Mouse (Mus musculus) kidney, embryonic 14.5 days (tissue): Measurements from ENCODE around the gene Mospd3. TPM values are rescaled to one million over a fixed set of nuclear protein-coding genes. Genes with fewer than 3 reads are reported as not detected.
A peak's percentile ranks its signal among the peaks of the same experiment; 100 is the strongest.

Experiments
- ATAC-seq: fragments of 200-750 bp; cut with Nextera tagmentation; 2 replicates; pipeline ENCODE4 v1.8.0; 2017; ENCODE audit warnings: moderate number of reproducible peaks, mild to moderate bottlenecking, moderate TSS enrichment, moderate library complexity; ENCODE audit not compliant: low FRiP score, low TSS enrichment
- H3K27ac ChIP-seq: fragments of 300-500 bp; sonication (generic); 2 replicates; pipeline ENCODE4 v1.5.1; 2014; ENCODE audit warnings: low read depth, mild to moderate bottlenecking, low read length, moderate library complexity, mixed read lengths
- H3K27me3 ChIP-seq: fragments of 300-500 bp; sonication (generic); 2 replicates; pipeline ENCODE4 v1.6.1; 2014; ENCODE audit warnings: mild to moderate bottlenecking, low read length; ENCODE audit not compliant: control insufficient read depth, insufficient read depth
- H3K36me3 ChIP-seq: fragments of 300-500 bp; sonication (generic); 2 replicates; pipeline ENCODE4 v1.6.1; 2014; ENCODE audit warnings: low read length, mixed read lengths; ENCODE audit not compliant: control insufficient read depth, insufficient read depth
- H3K4me1 ChIP-seq: fragments of 300-500 bp; sonication (generic); 2 replicates; pipeline ENCODE4 v1.6.1; 2014; ENCODE audit warnings: low read length, mixed read lengths; ENCODE audit not compliant: control insufficient read depth, insufficient read depth
- H3K4me2 ChIP-seq: fragments of 300-500 bp; sonication (generic); replicated peaks from 2 replicates; pipeline ENCODE4 v1.6.1; 2014; ENCODE audit warnings: low read depth, mild to moderate bottlenecking, low read length
- H3K4me3 ChIP-seq: fragments of 300-500 bp; sonication (generic); 2 replicates; pipeline ENCODE4 v1.5.1; 2014; ENCODE audit warnings: mild to moderate bottlenecking, low read length
- H3K9ac ChIP-seq: fragments of 300-500 bp; sonication (generic); 2 replicates; pipeline ENCODE4 v1.6.1; 2014; ENCODE audit warnings: low read depth, mild to moderate bottlenecking, low read length, moderate library complexity
- H3K9me3 ChIP-seq: fragments of 300-500 bp; sonication (generic); 2 replicates; pipeline ENCODE4 v1.6.1; 2016; ENCODE audit warnings: low read length; ENCODE audit not compliant: control insufficient read depth
- WGBS: fragments of 180-500 bp; shearing (Covaris S2); extraction: QIAGEN DNeasy Blood & Tissue Kit; methylation state at CpG from one replicate; pipeline ENCODE4 v1.1.7; 2014; 5-methylcytosine and 5-hydroxymethylcytosine counted together
- polyA plus RNA-seq: library from polyadenylated mRNA; unstranded; fragments of >200 nt; fragmentation: Nextera tagmentation; extraction: Ambion mirVana; gene quantifications from 2 replicates; pipeline ENCODE4 v1.2.1, GENCODE M21; 2014

Mospd3 gene
- polyA plus RNA-seq, 1 experiment from 2014 or later, result 27.6 TPM

GRCm38 (mm10) chr5:137598100-137598826 lies 2.6 kb downstream of the Mospd3 start:
- H3K9me3 ChIP-seq, result no peaks in the 10 kb centered on the region
- no peak overlapping the region for H3K4me2 ChIP-seq
- no peak overlapping the region for H3K9ac ChIP-seq
- H3K27me3 ChIP-seq, result no peaks in the 10 kb centered on the region
- no peak for ATAC-seq
- no peak overlapping the region for H3K4me3 ChIP-seq
- peaks cover 17% of the 10 kb centered on the region for H3K4me1 ChIP-seq
- H3K27ac ChIP-seq, result no peak overlapping the region
- peaks cover 6% of the 10 kb centered on the region; the same call in 1 of the 2 replicates for H3K36me3 ChIP-seq
- 81% methylated on average over 2 of the region's 2 CpGs for WGBS

DNA sequence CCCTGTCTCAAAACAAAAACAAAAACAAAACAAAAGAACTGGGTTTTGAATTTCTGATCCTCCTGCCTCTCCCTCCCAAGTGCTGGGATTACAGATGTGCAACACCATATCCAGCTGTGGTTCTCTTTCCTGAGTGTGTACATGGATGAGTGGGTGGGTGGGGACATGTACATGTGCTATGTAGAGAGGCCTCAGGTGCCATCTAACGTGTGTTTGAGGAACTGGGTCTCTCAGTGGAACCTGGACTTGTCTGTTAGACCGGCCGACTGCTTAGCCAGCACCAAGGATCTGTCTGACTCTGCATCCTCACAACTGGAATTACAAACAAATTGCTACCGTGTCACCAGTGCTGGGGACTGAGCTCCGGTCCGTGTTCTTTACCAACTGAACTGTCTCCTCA lies 3.2 kb downstream of the Mospd3 start:
- Histone ChIP-seq H3K27me3 (no peaks in the 10 kb centered on the region), H3K36me3 (peaks cover 6% of the 10 kb centered on the region; the same call in 1 of the 2 replicates), H3K9ac (no peak overlapping the region), H3K27ac (no peak overlapping the region), H3K9me3 (no peaks in the 10 kb centered on the region), H3K4me1 (peaks cover 15% of the 10 kb centered on the region), H3K4me2 (no peak overlapping the region), H3K4me3 (no peak overlapping the region)
- ATAC-seq, result no peak
- WGBS, result 92% methylated on average over 6 of the region's 6 CpGs

GRCm38 (mm10) chr5:137596601-137597261 lies 4.1 kb downstream of the Mospd3 start:
- Histone ChIP-seq H3K4me2 (peak overlapping the region; percentile 3; the same call in 1 of the 2 replicates), H3K9me3 (no peaks in the 10 kb centered on the region), H3K9ac (0 out of 2 replicates have a peak overlapping the region, but pooled peaks have one; percentile 34), H3K36me3 (peaks cover 6% of the 10 kb centered on the region; the same call in 1 of the 2 replicates), H3K4me3 (peak overlapping the region; percentile 16; the same call in 1 of the 2 replicates), H3K27ac (no peak overlapping the region), H3K4me1 (peaks cover 11% of the 10 kb centered on the region), H3K27me3 (no peaks in the 10 kb centered on the region)
- WGBS, result 43% methylated on average over 26 of the region's 30 CpGs
- ATAC-seq, result no peak

DNA sequence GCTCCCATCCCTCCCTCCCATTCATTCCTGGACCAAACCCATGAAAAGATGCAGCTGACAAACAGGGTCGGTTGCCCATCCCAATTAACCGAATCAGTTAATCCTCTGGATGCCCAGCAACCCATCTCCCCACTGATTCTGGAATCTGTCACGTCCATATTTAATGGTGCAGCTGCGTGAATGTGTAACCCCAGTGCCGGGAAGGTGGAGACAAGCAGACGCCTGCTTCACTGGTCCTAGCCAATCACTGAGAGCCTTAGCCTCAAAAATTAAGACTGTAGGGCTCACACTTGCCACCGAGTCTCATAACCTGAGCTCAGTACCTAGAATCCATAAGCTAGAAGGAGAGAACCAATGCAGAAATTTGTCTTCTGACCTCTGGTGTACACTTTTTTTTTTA lies 4.9 kb downstream of the Mospd3 start:
- Histone ChIP-seq H3K9ac (no peak overlapping the region), H3K4me2 (no peak overlapping the region), H3K4me3 (no peak overlapping the region), H3K9me3 (no peaks in the 10 kb centered on the region), H3K4me1 (peaks cover 11% of the 10 kb centered on the region), H3K36me3 (peaks cover 6% of the 10 kb centered on the region; the same call in 1 of the 2 replicates), H3K27me3 (no peaks in the 10 kb centered on the region), H3K27ac (no peak overlapping the region)
- no peak for ATAC-seq
- WGBS, result 83% methylated on average over 7 of the region's 7 CpGs

- 80% methylated on average over 5 of the region's 5 CpGs for WGBS
Measured at GRCm38 (mm10) chr5:137590507-137590906, 10.4 kb downstream of the Mospd3 start.

GRCm38 (mm10) chr5:137584976-137585375 lies 15.9 kb downstream of the Mospd3 start:
- Histone ChIP-seq H3K4me1 (0 out of 2 replicates have a peak, but pooled peaks cover 4% of the 10 kb centered on the region), H3K4me3 (no peak overlapping the region), H3K9me3 (no peaks in the 10 kb centered on the region), H3K27ac (no peak overlapping the region), H3K27me3 (peaks cover 8% of the 10 kb centered on the region), H3K4me2 (no peak overlapping the region), H3K9ac (no peak overlapping the region), H3K36me3 (no peaks in the 10 kb centered on the region)
- ATAC-seq, result no peak
- WGBS, result 36% methylated on average over 8 of the region's 8 CpGs

More at GRCm38 (mm10) chr5:137590507-137590906, 10.4 kb downstream of the Mospd3 start:
- no peaks in the 10 kb centered on the region for H3K27me3 ChIP-seq
- H3K36me3 ChIP-seq, result no peaks in the 10 kb centered on the region
- no peak overlapping the region for H3K9ac ChIP-seq
- no peaks in the 10 kb centered on the region for H3K9me3 ChIP-seq
- H3K4me3 ChIP-seq, result no peak overlapping the region
- no peaks in the 10 kb centered on the region for H3K4me1 ChIP-seq
- no peak overlapping the region for H3K4me2 ChIP-seq
- ATAC-seq, result no peak
- no peak overlapping the region for H3K27ac ChIP-seq

- H3K4me3 ChIP-seq, result peak overlapping the region; percentile 29
- peak; percentile 44; the same call in 1 of the 2 replicates for ATAC-seq
- peaks cover 8% of the 10 kb centered on the region for H3K27me3 ChIP-seq
- H3K4me1 ChIP-seq, result 0 out of 2 replicates have a peak, but pooled peaks cover 4% of the 10 kb centered on the region
- H3K4me2 ChIP-seq, result peak overlapping the region; percentile 51
- H3K9ac ChIP-seq, result peak overlapping the region; percentile 18; the same call in 1 of the 2 replicates
- no peaks in the 10 kb centered on the region for H3K9me3 ChIP-seq
- WGBS, result 14% methylated on average over 27 of the region's 27 CpGs
- H3K36me3 ChIP-seq, result no peaks in the 10 kb centered on the region
- no peak overlapping the region for H3K27ac ChIP-seq
Measured at GRCm38 (mm10) chr5:137583670-137584169, 17.1 kb downstream of the Mospd3 start.

GRCm38 (mm10) chr5:137582702-137583101 lies 18.2 kb downstream of the Mospd3 start:
- H3K4me2 ChIP-seq, result no peak overlapping the region
- no peak overlapping the region for H3K9ac ChIP-seq
- H3K27me3 ChIP-seq, result peaks cover 8% of the 10 kb centered on the region
- H3K4me3 ChIP-seq, result no peak overlapping the region
- H3K4me1 ChIP-seq, result 0 out of 2 replicates have a peak, but pooled peaks cover 4% of the 10 kb centered on the region
- no peaks in the 10 kb centered on the region for H3K36me3 ChIP-seq
- no peak for ATAC-seq
- H3K27ac ChIP-seq, result no peak overlapping the region
- no peaks in the 10 kb centered on the region for H3K9me3 ChIP-seq
- WGBS, result 42% methylated on average over 8 of the region's 8 CpGs
